Comparison of ENCODE assay signal across 13 mouse cellular contexts in genomic region chr1:68886823-68887222, GRCm38 (mm10).
DNase-seq lines count a peak whose midpoint lies in the region; ATAC-seq lines count a peak whose summit lies in the region.
"Had no signal": no experiment of that assay in that cellular context is flagged by ENCODE, and none has a peak within 500 bp of the region (broad histone marks: within the 10 kb centered on the region; RNA-seq: fewer than 3 reads in every experiment).

No protein-coding gene starts in this region.

- H3K27me3 ChIP-seq in forebrain, embryonic 16.5 days (replicated peaks; ENCODE audit: control insufficient read depth, insufficient read depth, low read length): peaks cover 7% of the 10 kb centered on the region; the same call in 1 of the 2 replicates
- H3K27me3 ChIP-seq: limb, embryonic 12.5 days had no signal

- no peak overlapping the region for H3K27ac ChIP-seq in forebrain, embryonic 16.5 days (ENCODE audit: low read length)
- H3K27ac ChIP-seq: limb, embryonic 12.5 days had no signal

- WGBS in forebrain, embryonic 16.5 days: 44% methylated on average over 3 of the region's 3 CpGs

- no peak overlapping the region for H3K4me2 ChIP-seq in forebrain, embryonic 16.5 days (ENCODE audit: low read length)
- H3K4me2 ChIP-seq: limb, embryonic 12.5 days had no signal

- H3K36me3 ChIP-seq in forebrain, embryonic 16.5 days (ENCODE audit: control insufficient read depth, insufficient read depth): no peaks in the 10 kb centered on the region
- H3K36me3 ChIP-seq: limb, embryonic 12.5 days had no signal

- DNase-seq in brain, adult 2 months (ENCODE audit: low read depth, low spot score): peak; percentile 92
- DNase-seq in layer of hippocampus, adult 9-11 months: peak; percentile 29
- no peak for DNase-seq in gastrocnemius, postnatal 4 days (ENCODE audit: low spot score in 2 of 2)
- DNase-seq in left cerebral cortex, adult 8-10 months (ENCODE audit: low spot score in 2 of 2): no peak
- DNase-seq in ovary, postnatal 10 days (ENCODE audit: low spot score): no peak
- DNase-seq: gastrocnemius, postnatal 25 days; heart, postnatal 10 days; kidney, adult 9 months; right cerebral cortex, postnatal 14 days had no signal

- no peak overlapping the region for H3K4me3 ChIP-seq in forebrain, embryonic 16.5 days (replicated peaks; ENCODE audit: low read length)
- H3K4me3 ChIP-seq: limb, embryonic 12.5 days had no signal

- H3K4me1 ChIP-seq in forebrain, embryonic 16.5 days (replicated peaks; ENCODE audit: control insufficient read depth, insufficient read depth, low read length): 0 out of 2 replicates have a peak, but pooled peaks cover 2% of the 10 kb centered on the region
- H3K4me1 ChIP-seq: limb, embryonic 12.5 days had no signal

- no peak overlapping the region for H3K9ac ChIP-seq in forebrain, embryonic 16.5 days (replicated peaks; ENCODE audit: low read depth, low read length)
- H3K9ac ChIP-seq: limb, embryonic 12.5 days had no signal

- peak; percentile 100 for ATAC-seq in cerebellum, adult (ENCODE audit: insufficient number of reproducible peaks, low FRiP score, low TSS enrichment)
- peak; percentile 80 for ATAC-seq in forebrain, embryonic 16.5 days
- ATAC-seq: lung, postnatal 0 days had no signal

- no peaks in the 10 kb centered on the region for H3K9me3 ChIP-seq in forebrain, embryonic 16.5 days (ENCODE audit: control insufficient read depth, low read length)
- H3K9me3 ChIP-seq: limb, embryonic 12.5 days had no signal

Comparison
In these comparisons a context has a peak if more than half of its experiments do, and no peak if none do; other contexts are left out.
1. DNase-seq: peak in brain, adult 2 months (single experiment) and layer of hippocampus, adult 9-11 months (single experiment); none in gastrocnemius, postnatal 4 days (0 of 2), left cerebral cortex, adult 8-10 months (0 of 2) and ovary, postnatal 10 days (single experiment).